Mouse (Mus musculus) Patski (cell line): ENCODE measurements around the gene Prkcsh. TPM values are rescaled to one million over a fixed set of nuclear protein-coding genes. Genes with fewer than 3 reads are reported as not detected.

ENCODE experiments used
- ATAC-seq: fragments of 100-300 bp; one replicate; pipeline ENCODE4 v1.8.0; 2021
- CTCF ChIA-PET: fragments of 350-600 bp; sonication (Branson Sonifier 250); formaldehyde crosslinking; loops from one replicate; lab custom pipeline; 2022; ENCODE audit warnings: inconsistent platforms; lab: Charles Lee
- POLR2A ChIA-PET: fragments of 350-600 bp; sonication (Branson Sonifier 250); formaldehyde crosslinking; loops from one replicate; lab custom pipeline; 2022; ENCODE audit warnings: antibody characterized with exemption, inconsistent platforms; lab: Charles Lee
- DNase-seq: peaks from one replicate; pipeline ENCODE4 v3.0.0-alpha.2; 2011; ENCODE audit warnings: low read depth, low spot score
- H3K27me3 ChIP-seq: fragments of 371-371 bp; one replicate; pipeline ENCODE4 v1.5.1; 2021
- CTCF ChIP-seq: fragments of 100-300 bp; IDR thresholded peaks from one replicate; pipeline ENCODE4 v1.5.1; 2021
- in situ Hi-C: fragments of 300-500 bp; cut with MboI; formaldehyde crosslinking; loops from 3 replicates; pipeline ENCODE4 v1.11.1; 2018; ENCODE audit warnings: low pct_unique_long_range_greater_than_20kb, mixed read lengths
- polyA plus RNA-seq: library from polyadenylated mRNA; unstranded; gene quantifications from one replicate; pipeline ENCODE4 v1.2.3, GENCODE M21; 2021

Gene Prkcsh
- polyA plus RNA-seq, 1 experiment from 2014 or later = 276 TPM

GRCm38 (mm10) chr9:22004546-22004945 is 1.9 kb downstream of the Prkcsh start:
- POLR2A ChIA-PET = interaction anchor here (0.6 kb wide), 1 partner anchor 16 kb away, joined by 6 read pairs; no protein-coding TSS in a partner anchor
- CTCF ChIA-PET = no interaction called here

GRCm38 (mm10) chr9:22011055-22011454 is 8.4 kb downstream of the Prkcsh start:
- no peaks in the 10 kb centered on the region for H3K27me3 ChIP-seq
- in situ Hi-C loops = no loop called here
- no peak for TF ChIP-seq CTCF
- ChIA-PET CTCF (no interaction called here), POLR2A (no interaction called here)
- ATAC-seq (no peak), DNase-seq (no peak)

More at GRCm38 (mm10) chr9:22004546-22004945, 1.9 kb downstream of the Prkcsh start:
- H3K27me3 ChIP-seq = no peaks in the 10 kb centered on the region
- in situ Hi-C loops = no loop called here
- TF ChIP-seq CTCF = no peak
- DNase-seq = no peak
- ATAC-seq = no peak

GRCm38 (mm10) chr9:22012731-22013130 is 10.1 kb downstream of the Prkcsh start:
- no peak for TF ChIP-seq CTCF
- H3K27me3 ChIP-seq = no peaks in the 10 kb centered on the region
- DNase-seq = no peak
- ChIA-PET POLR2A (no interaction called here), CTCF (interaction anchor here (0.7 kb wide), 1 partner anchor 83 kb away, joined by 3 read pairs; no protein-coding TSS in a partner anchor)
- in situ Hi-C loops = no loop called here
- no peak for ATAC-seq

GRCm38 (mm10) chr9:22016245-22016644 is 13.6 kb downstream of the Prkcsh start:
- in situ Hi-C loops = no loop called here
- POLR2A ChIA-PET = no interaction called here
- no peak for ATAC-seq
- no peaks in the 10 kb centered on the region for H3K27me3 ChIP-seq
- TF ChIP-seq CTCF = no peak
- CTCF ChIA-PET = no interaction called here
- no peak for DNase-seq

GRCm38 (mm10) chr9:22017208-22017825 is 14.7 kb downstream of the Prkcsh start:
- no peak for TF ChIP-seq CTCF
- in situ Hi-C loops = no loop called here
- no peaks in the 10 kb centered on the region for H3K27me3 ChIP-seq
- DNase-seq (no peak), ATAC-seq (no peak)
- ChIA-PET CTCF (no interaction called here), POLR2A (no interaction called here)

GRCm38 (mm10) chr9:22024592-22024991 is 22.0 kb downstream of the Prkcsh start:
- peaks cover 19% of the 10 kb centered on the region for H3K27me3 ChIP-seq
- CTCF ChIA-PET = no interaction called here
- TF ChIP-seq CTCF = no peak
- DNase-seq (no peak), ATAC-seq (no peak)
- in situ Hi-C loops = no loop called here
- POLR2A ChIA-PET = no interaction called here

GRCm38 (mm10) chr9:22028467-22028866 is 25.9 kb downstream of the Prkcsh start:
- no peak for TF ChIP-seq CTCF
- no peak for DNase-seq
- CTCF ChIA-PET = no interaction called here
- no peak for ATAC-seq
- peaks cover 18% of the 10 kb centered on the region for H3K27me3 ChIP-seq
- POLR2A ChIA-PET = no interaction called here
- in situ Hi-C loops = no loop called here

GRCm38 (mm10) chr9:22030386-22030785 is 27.8 kb downstream of the Prkcsh start:
- ATAC-seq = no peak
- ChIA-PET POLR2A (no interaction called here), CTCF (no interaction called here)
- no peak for TF ChIP-seq CTCF
- in situ Hi-C loops = no loop called here
- peaks cover 11% of the 10 kb centered on the region for H3K27me3 ChIP-seq
- DNase-seq = no peak

- ATAC-seq (no peak), DNase-seq (no peak)
- peaks cover 3% of the 10 kb centered on the region for H3K27me3 ChIP-seq
- in situ Hi-C loops = no loop called here
- no peak for TF ChIP-seq CTCF
- ChIA-PET CTCF (no interaction called here), POLR2A (no interaction called here)
Observed at GRCm38 (mm10) chr9:22035300-22036044, 32.9 kb downstream of the Prkcsh start.

GRCm38 (mm10) chr9:22037826-22038225 is 35.2 kb downstream of the Prkcsh start:
- CTCF ChIA-PET = no interaction called here
- DNase-seq (no peak), ATAC-seq (no peak)
- TF ChIP-seq CTCF = no peak
- in situ Hi-C loops = no loop called here
- H3K27me3 ChIP-seq = peaks cover 12% of the 10 kb centered on the region
- POLR2A ChIA-PET = no interaction called here

GRCm38 (mm10) chr9:22041832-22042231 is 39.2 kb downstream of the Prkcsh start:
- ChIA-PET CTCF (no interaction called here), POLR2A (no interaction called here)
- TF ChIP-seq CTCF = no peak
- DNase-seq (no peak), ATAC-seq (no peak)
- in situ Hi-C loops = no loop called here
- H3K27me3 ChIP-seq = peaks cover 12% of the 10 kb centered on the region
